Mouse (Mus musculus) bone marrow macrophage, adult 2 months (primary cell): Measurements from ENCODE around the gene Amelx. TPM values are rescaled to one million over a fixed set of nuclear protein-coding genes. Genes with fewer than 3 reads are reported as not detected.

ENCODE experiments used
- H3K27ac ChIP-seq: 2 replicates; pipeline ENCODE4 v1.5.1; 2012; ENCODE audit warnings: low read depth, low read length; ENCODE audit not compliant: insufficient read depth
- H3K4me1 ChIP-seq: 2 replicates; pipeline ENCODE4 v1.6.1; 2012; ENCODE audit warnings: low read length; ENCODE audit not compliant: control insufficient read depth, insufficient read depth
- H3K4me3 ChIP-seq: 2 replicates; pipeline ENCODE4 v1.5.1; 2012; ENCODE audit warnings: mild to moderate bottlenecking, low read length, moderate library complexity; ENCODE audit not compliant: insufficient read depth
- CTCF ChIP-seq: IDR thresholded peaks from 2 replicates; pipeline ENCODE4 v1.5.1; 2012; ENCODE audit warnings: low read depth, mild to moderate bottlenecking, low read length, moderate library complexity
- POLR2A ChIP-seq: IDR thresholded peaks from 2 replicates; pipeline ENCODE4 v1.6.1; 2012; ENCODE audit warnings: mild to moderate bottlenecking, low read depth, low read length, borderline replicate concordance
- polyA plus RNA-seq: library from polyadenylated mRNA; stranded (reverse); fragments of >200 nt; gene quantifications from 2 replicates; pipeline ENCODE4 v1.2.4, GENCODE M21; 2012; ENCODE audit not compliant: missing spikeins, insufficient read depth, insufficient read length

Amelx gene
- not detected in 2 replicates for polyA plus RNA-seq

DNA sequence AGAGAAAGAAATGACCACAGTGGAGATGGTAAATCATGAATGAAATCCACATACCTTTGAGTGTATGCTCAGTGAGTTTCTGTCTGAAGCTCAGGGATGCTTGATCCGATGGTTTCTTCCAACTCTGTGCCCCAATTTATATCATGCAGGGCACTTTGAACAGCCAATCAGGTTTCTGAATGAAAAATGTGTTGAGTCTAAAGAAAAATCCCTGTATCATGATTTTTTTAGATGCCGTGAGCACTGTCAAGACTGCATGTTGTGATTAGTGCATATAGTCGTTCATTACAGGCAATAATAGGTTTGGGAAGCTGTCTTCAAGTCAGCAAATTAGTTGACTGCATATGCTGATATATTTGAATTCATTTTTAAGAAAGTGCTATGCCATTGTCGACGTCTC is at the start of gene Amelx:
TSS of gene Amelx (minus strand) at position 101 of the 400 bp plus-strand sequence.
- no peak within 1 kb of the TSS for H3K4me3 ChIP-seq
- no peaks in the 10 kb centered on the region for H3K4me1 ChIP-seq
- TF ChIP-seq POLR2A (no peak), CTCF (no peak)
- no peak within 1 kb of the TSS for H3K27ac ChIP-seq

DNA sequence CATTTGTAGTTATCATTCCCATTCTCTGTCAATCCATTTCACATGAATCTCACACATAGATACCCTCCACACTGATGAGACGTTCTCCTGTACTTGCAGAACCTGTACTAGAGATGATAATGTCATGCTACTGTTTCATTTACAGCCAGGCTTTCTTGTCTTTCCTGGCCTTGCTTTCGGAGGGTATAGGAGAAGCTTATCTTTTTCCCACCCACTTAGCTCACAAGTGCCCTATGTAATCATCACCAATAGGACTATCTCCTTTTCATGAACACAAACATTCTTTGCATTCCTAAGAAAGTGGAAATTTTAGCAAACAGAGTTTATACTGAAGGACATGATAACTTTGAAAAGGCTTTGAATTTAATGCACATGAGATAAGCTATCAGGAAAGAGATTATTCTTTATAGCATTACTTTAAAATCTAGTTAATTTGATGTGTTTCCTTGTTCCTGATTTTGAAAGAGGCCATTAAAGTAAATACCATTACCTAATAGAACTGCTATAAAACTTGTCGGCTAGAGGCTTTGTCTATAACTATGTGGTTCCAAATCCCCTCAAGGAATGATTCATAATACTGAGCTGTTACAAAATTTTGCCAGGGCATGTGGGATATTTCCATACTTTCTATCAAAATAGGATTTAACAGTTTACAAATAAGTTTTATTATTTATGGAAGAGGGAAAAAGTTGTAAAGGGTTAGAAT is 35.5 kb upstream of the Amelx start:
- Histone ChIP-seq H3K4me1 (no peaks in the 10 kb centered on the region), H3K4me3 (no peak overlapping the region), H3K27ac (no peak overlapping the region)
- TF ChIP-seq CTCF (no peak), POLR2A (no peak)

DNA sequence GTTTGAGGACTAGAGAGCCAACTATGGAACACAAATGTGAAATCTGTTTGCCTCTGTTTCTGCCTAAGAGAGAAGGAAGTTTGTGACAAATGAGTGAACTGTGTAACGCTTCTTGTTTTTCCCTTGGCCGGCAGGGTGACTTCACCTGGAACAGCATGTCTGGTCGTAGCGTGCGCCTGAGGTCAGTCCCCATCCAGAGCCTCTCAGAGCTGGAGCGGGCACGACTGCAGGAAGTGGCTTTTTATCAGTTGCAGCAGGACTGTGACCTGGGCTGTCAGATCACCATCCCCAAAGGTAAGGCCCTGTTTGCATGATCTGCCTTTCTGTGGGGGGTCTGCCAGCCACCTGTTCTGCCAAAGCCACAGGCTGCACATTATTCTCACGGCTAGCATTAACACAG is 33.1 kb upstream of the Amelx start:
- H3K4me3 ChIP-seq, result no peak overlapping the region

DNA sequence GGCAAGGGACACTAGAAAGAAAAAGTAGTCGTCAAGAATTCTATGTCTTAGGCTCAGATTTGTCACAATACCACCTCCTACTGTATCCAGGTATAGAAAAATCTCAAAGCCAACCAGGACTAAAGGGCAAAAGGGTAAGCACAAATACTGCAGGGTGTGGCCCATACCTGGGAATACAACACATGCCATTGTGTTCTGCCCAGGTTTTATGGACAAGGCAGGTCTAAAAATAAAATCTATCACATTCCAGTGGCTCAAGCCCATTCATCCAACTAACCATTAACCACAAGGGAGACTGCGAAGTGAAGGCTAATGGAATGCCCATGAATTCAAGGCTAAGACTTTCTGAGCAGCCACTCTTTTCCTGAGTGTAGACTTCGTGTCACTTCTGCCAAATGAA is 23.0 kb upstream of the Amelx start:
- Histone ChIP-seq H3K4me1 (peaks cover 2% of the 10 kb centered on the region), H3K27ac (no peak overlapping the region), H3K4me3 (no peak overlapping the region)
- no peak for TF ChIP-seq POLR2A
- TF ChIP-seq CTCF, result no peak

More for the DNA sequence above, 33.1 kb upstream of the Amelx start:
- H3K4me1 ChIP-seq, result no peaks in the 10 kb centered on the region; the same call in 1 of the 2 replicates
- TF ChIP-seq POLR2A, result no peak
- TF ChIP-seq CTCF, result no peak
- H3K27ac ChIP-seq, result no peak overlapping the region

DNA sequence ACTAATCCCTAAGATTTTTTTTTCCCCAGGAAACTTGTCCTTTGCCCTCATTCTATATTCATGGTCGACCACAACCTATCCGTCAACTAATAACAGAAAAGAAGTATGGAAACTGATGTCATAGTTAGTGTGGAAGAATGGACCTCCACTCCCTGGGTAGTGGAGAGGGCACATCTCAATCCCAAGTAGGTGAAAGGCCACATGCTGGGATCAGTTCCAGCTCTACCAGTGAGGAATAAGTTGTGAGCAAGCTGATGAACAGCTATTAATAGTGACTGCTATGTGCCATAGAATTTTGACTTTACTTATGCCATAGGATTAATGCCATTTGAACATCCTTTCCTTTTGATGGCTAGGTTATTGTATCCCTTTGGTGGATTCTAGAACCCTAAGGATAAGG is 8.4 kb downstream of the Amelx start:
- no peak overlapping the region for H3K27ac ChIP-seq
- TF ChIP-seq CTCF, result no peak
- TF ChIP-seq POLR2A, result no peak
- H3K4me1 ChIP-seq, result no peaks in the 10 kb centered on the region
- no peak overlapping the region for H3K4me3 ChIP-seq

DNA sequence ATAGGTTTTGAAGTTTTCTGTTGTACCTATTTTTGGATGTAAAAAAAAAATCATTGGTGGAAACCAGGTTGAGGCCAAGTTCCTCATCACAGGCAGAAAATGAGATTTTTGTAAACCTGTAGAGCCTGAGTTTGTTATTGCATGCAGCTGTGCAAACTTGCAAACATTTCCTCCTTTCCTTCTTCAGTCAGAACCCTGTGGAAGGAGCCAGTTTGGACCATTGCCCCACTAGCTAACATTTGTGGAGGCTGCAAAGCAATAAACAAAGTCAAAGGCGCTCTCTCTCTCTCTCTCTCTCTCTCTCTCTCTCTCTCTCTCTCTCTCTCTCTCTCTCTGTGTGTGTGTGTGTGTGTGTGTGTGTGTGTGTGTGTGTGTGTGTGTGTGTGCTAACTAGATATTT is 13.2 kb downstream of the Amelx start:
- H3K4me1 ChIP-seq, result no peaks in the 10 kb centered on the region
- TF ChIP-seq POLR2A (no peak), CTCF (no peak)
- H3K27ac ChIP-seq, result no peak overlapping the region
- no peak overlapping the region for H3K4me3 ChIP-seq

DNA sequence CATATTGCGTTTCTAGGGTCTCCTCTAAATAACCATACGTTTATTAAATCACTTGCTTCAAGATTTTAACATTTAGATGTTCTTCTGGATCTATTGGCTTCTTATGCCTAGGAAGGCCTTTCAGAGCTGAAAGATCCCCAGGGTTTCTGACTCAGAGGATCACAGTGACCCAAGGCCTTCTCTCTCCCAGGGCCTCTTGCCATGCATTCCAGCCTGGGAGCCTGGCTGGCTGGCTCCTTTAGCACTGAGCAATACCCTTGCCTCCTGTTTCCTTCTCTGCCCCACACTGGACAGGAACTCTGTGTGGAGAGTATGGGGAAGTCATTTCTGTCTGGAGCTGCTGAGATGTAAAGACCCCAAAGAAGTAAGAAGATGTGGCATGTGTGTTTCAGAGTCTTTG is 16.0 kb downstream of the Amelx start:
- Histone ChIP-seq H3K4me3 (no peak overlapping the region), H3K27ac (no peak overlapping the region), H3K4me1 (no peaks in the 10 kb centered on the region)
- TF ChIP-seq CTCF (no peak), POLR2A (no peak)

DNA sequence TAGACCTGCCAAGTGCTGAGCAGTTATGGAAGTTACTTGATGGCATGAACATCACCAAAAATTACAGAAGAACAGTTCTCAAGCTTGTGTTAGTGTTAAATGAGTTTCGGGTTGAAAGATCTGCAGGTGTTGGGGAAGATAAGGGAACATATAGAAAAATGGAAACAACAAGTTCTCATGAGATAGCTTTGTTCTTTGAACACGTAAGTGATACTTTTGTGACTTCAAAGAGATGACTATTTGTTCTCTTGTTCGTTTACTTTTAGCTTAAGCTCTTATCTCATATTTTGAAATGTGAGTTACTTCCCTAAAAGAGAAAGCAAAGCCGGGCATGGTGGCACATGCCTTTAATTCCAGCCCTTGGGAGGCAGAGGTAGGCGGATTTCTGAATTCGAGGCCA is 28.6 kb downstream of the Amelx start:
- no peak overlapping the region for H3K4me3 ChIP-seq
- no peaks in the 10 kb centered on the region for H3K4me1 ChIP-seq
- TF ChIP-seq POLR2A (no peak), CTCF (no peak)
- no peak overlapping the region for H3K27ac ChIP-seq

DNA sequence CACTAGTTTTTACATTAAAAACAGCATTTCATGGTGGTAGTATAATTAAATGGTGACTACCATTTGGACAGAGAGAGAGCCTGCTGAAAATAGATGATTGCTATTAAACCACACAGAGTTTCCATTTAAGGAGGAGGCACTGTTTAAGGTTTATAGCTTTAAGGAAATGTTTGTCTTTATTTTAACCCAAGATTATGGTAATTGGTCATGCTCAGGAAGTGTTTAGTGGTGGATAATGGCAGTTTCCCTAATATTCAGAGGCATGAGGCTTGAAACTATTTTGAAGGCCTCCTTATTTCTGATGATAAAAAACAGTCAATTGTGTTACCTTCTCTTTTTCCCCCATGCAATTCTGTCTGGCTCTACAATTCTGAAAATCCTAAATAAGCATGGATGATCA is 33.2 kb downstream of the Amelx start:
- no peaks in the 10 kb centered on the region for H3K4me1 ChIP-seq
- TF ChIP-seq POLR2A (no peak), CTCF (no peak)

DNA sequence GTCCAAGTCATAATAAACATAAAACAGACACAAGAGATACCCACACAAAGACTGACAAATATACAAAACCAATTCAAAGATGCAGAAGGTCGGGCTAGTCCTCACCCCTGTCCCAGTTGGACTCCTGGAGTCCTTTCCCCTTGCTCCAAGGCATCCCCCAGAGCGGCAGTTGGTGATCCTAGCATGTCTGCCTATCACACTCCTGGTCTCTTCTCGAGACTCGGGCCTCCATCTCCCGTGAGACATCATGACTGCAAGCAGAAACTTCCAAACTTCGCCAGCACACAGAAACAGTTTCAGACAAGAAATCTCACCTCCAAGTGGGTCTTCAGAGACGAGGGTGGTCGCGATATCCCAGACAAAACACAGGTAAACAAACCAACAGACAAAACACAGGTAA is 46.5 kb downstream of the Amelx start:
- Histone ChIP-seq H3K4me1 (no peaks in the 10 kb centered on the region), H3K27ac (no peak overlapping the region), H3K4me3 (no peak overlapping the region)
- no peak for TF ChIP-seq CTCF
- no peak for TF ChIP-seq POLR2A

More for the DNA sequence above, 33.2 kb downstream of the Amelx start:
- H3K4me3 ChIP-seq, result no peak overlapping the region
- H3K27ac ChIP-seq, result no peak overlapping the region
